In genomic region chr10:83337159-83337951, GRCm38 (mm10) we compare ENCODE assay signal across 8 mouse cellular contexts. TPM values are rescaled to one million over a fixed set of nuclear protein-coding genes. Genes with fewer than 3 reads are reported as not detected.
DNase-seq lines count a peak whose midpoint lies in the region; ATAC-seq and TF ChIP-seq lines count a peak whose summit lies in the region.

Gene Slc41a2, minus strand, starts transcription at chr10:83337882.

- peak within 1 kb of the TSS; percentile 57 for H3K4me3 ChIP-seq in forebrain, embryonic 11.5 days (ENCODE audit: low read depth, low read length)
- H3K4me3 ChIP-seq in heart, embryonic 14.5 days (ENCODE audit: control insufficient read depth in 1 of 2, insufficient read depth in 1 of 2, low read depth in 1 of 2, low read length in 2 of 2), result peak within 1 kb of the TSS; percentile 57 to 58
- H3K4me3 ChIP-seq in kidney, postnatal 0 days (replicated peaks; ENCODE audit: low read depth, low read length), result peak within 1 kb of the TSS; percentile 57
- H3K4me3 ChIP-seq in liver, embryonic 14.5 days (ENCODE audit: insufficient read depth in 1 of 2, low read depth in 2 of 2, low read length in 2 of 2), result peak within 1 kb of the TSS; percentile 20 to 40
- peak within 1 kb of the TSS; percentile 55 for H3K4me3 ChIP-seq in stomach, embryonic 14.5 days (ENCODE audit: low read depth, low read length)

- peaks cover 4% of the 10 kb centered on the region for H3K4me1 ChIP-seq in forebrain, embryonic 11.5 days (replicated peaks; ENCODE audit: control insufficient read depth, insufficient read depth, low read length)
- no peaks in the 10 kb centered on the region for H3K4me1 ChIP-seq in heart, embryonic 14.5 days (ENCODE audit: control insufficient read depth in 2 of 2, insufficient read depth in 2 of 2, low read length in 2 of 2)
- H3K4me1 ChIP-seq in kidney, postnatal 0 days (replicated peaks; ENCODE audit: insufficient read depth, low read length), result peaks cover 7% of the 10 kb centered on the region; the same call in 1 of the 2 replicates
- no peaks in the 10 kb centered on the region for H3K4me1 ChIP-seq in liver, embryonic 14.5 days (replicated peaks; ENCODE audit: control insufficient read depth in 2 of 2, insufficient read depth in 2 of 2, low read length in 1 of 2)
- no peaks in the 10 kb centered on the region for H3K4me1 ChIP-seq in stomach, embryonic 14.5 days (ENCODE audit: control insufficient read depth, insufficient read depth, low read length)

- ATAC-seq in CD4-positive, CD25-positive, alpha-beta regulatory T cell, adult 4 months, result peak; percentile 46
- peak; percentile 80 for ATAC-seq in forebrain, embryonic 11.5 days (replicated peaks; ENCODE audit: low FRiP score)
- no peak; the same call in 1 of the 2 replicates for ATAC-seq in heart, embryonic 14.5 days (ENCODE audit: insufficient number of reproducible peaks, insufficient read depth, low FRiP score, low read depth)
- ATAC-seq in kidney, postnatal 0 days (replicated peaks; ENCODE audit: low FRiP score, low read depth), result peak; percentile 59
- no peak for ATAC-seq in liver, embryonic 14.5 days (ENCODE audit: insufficient read depth)
- peak; percentile 82 for ATAC-seq in stomach, embryonic 14.5 days (ENCODE audit: insufficient number of reproducible peaks, insufficient read depth, low FRiP score, low read depth)

- peak; percentile 40 for TF ChIP-seq POLR2A in brain, embryonic 14.5 days (IDR thresholded peaks at IDR 0.05; ENCODE audit: borderline replicate concordance, extremely low read depth, insufficient read depth, insufficient read length, poor library complexity, severe bottlenecking)

- no peak for TF ChIP-seq CTCF in brain, embryonic 14.5 days (IDR thresholded peaks at IDR 0.05; ENCODE audit: borderline replicate concordance, extremely low read depth, insufficient read depth, insufficient read length)
- TF ChIP-seq CTCF in kidney, postnatal 0 days (IDR thresholded peaks at IDR 0.05; ENCODE audit: low read depth), result no peak
- no peak for TF ChIP-seq CTCF in liver, embryonic 14.5 days (IDR thresholded peaks at IDR 0.05; ENCODE audit: low read depth)

- under 1% methylated on average over 85 of the region's 102 CpGs for WGBS in forebrain, embryonic 11.5 days
- under 1% methylated on average over 87 of the region's 102 CpGs for WGBS in heart, embryonic 14.5 days
- 1% methylated on average over 66 of the region's 102 CpGs for WGBS in kidney, postnatal 0 days
- WGBS in liver, embryonic 14.5 days (ENCODE audit: insufficient replicate concordance), result 1% methylated on average over 79 of the region's 102 CpGs
- WGBS in stomach, embryonic 14.5 days, result under 1% methylated on average over 74 of the region's 102 CpGs

- H3K27me3 ChIP-seq in forebrain, embryonic 11.5 days (ENCODE audit: control insufficient read depth, insufficient read depth, low read length), result peaks cover 30% of the 10 kb centered on the region
- peaks cover 50% of the 10 kb centered on the region for H3K27me3 ChIP-seq in heart, embryonic 14.5 days (ENCODE audit: control insufficient read depth, insufficient read depth, low read length)
- H3K27me3 ChIP-seq in kidney, postnatal 0 days (ENCODE audit: insufficient read depth, low read length), result peaks cover 27% of the 10 kb centered on the region
- peaks cover 36% of the 10 kb centered on the region for H3K27me3 ChIP-seq in liver, embryonic 14.5 days (ENCODE audit: control insufficient read depth, insufficient read depth, low read length)
- H3K27me3 ChIP-seq in stomach, embryonic 14.5 days (ENCODE audit: control insufficient read depth, insufficient read depth, low read length), result peaks cover 20% of the 10 kb centered on the region

- peak; percentile 73 for DNase-seq in brain, embryonic 14.5 days (ENCODE audit: low read depth)
- peak; percentile 84 for DNase-seq in forebrain, embryonic 11.5 days (ENCODE audit: low spot score)
- peak; percentile 42 for DNase-seq in kidney, postnatal 0 days (ENCODE audit: low spot score)
- no peak for DNase-seq in liver, embryonic 14.5 days (ENCODE audit: low read depth in 3 of 3, low spot score in 3 of 3)
- DNase-seq in natural killer cell, adult 2 months (ENCODE audit: low spot score in 2 of 2), result peak; percentile 55

- TF ChIP-seq EP300 in liver, embryonic 14.5 days (IDR thresholded peaks at IDR 0.05; ENCODE audit: low read depth), result no peak

- H3K9ac ChIP-seq in forebrain, embryonic 11.5 days (ENCODE audit: low read length), result peak within 1 kb of the TSS; percentile 63
- peak within 1 kb of the TSS; percentile 68 for H3K9ac ChIP-seq in heart, embryonic 14.5 days (ENCODE audit: low read length)
- peak within 1 kb of the TSS; percentile 49 for H3K9ac ChIP-seq in kidney, postnatal 0 days (ENCODE audit: low read depth, low read length)
- no peak within 1 kb of the TSS for H3K9ac ChIP-seq in liver, embryonic 14.5 days (replicated peaks)
- H3K9ac ChIP-seq in stomach, embryonic 14.5 days (replicated peaks; ENCODE audit: low read depth, low read length), result peak within 1 kb of the TSS; percentile 36

- no peak within 1 kb of the TSS for H3K27ac ChIP-seq in forebrain, embryonic 11.5 days (ENCODE audit: low read depth, low read length)
- no peak within 1 kb of the TSS for H3K27ac ChIP-seq in heart, embryonic 14.5 days (replicated peaks in 1 of 2; ENCODE audit: control insufficient read depth in 1 of 2, insufficient read depth in 1 of 2, low read depth in 2 of 2, low read length in 2 of 2)
- no peak within 1 kb of the TSS for H3K27ac ChIP-seq in kidney, postnatal 0 days
- H3K27ac ChIP-seq in liver, embryonic 14.5 days, result no peak within 1 kb of the TSS
- no peak within 1 kb of the TSS for H3K27ac ChIP-seq in stomach, embryonic 14.5 days (ENCODE audit: low read length)

- no peaks in the 10 kb centered on the region for H3K36me3 ChIP-seq in forebrain, embryonic 11.5 days (ENCODE audit: control insufficient read depth, insufficient read depth, low read length)
- H3K36me3 ChIP-seq in heart, embryonic 14.5 days (ENCODE audit: control insufficient read depth, insufficient read depth, low read length), result no peaks in the 10 kb centered on the region
- H3K36me3 ChIP-seq in kidney, postnatal 0 days (ENCODE audit: insufficient read depth, low read length), result no peaks in the 10 kb centered on the region
- no peaks in the 10 kb centered on the region for H3K36me3 ChIP-seq in liver, embryonic 14.5 days (replicated peaks; ENCODE audit: control insufficient read depth, insufficient read depth, low read depth)
- H3K36me3 ChIP-seq in stomach, embryonic 14.5 days (ENCODE audit: control insufficient read depth, insufficient read depth, low read length), result no peaks in the 10 kb centered on the region

- H3K4me2 ChIP-seq in forebrain, embryonic 11.5 days (ENCODE audit: low read depth, low read length, severe bottlenecking), result peak within 1 kb of the TSS; percentile 93
- H3K4me2 ChIP-seq in heart, embryonic 14.5 days (ENCODE audit: low read length), result peak within 1 kb of the TSS; percentile 69
- H3K4me2 ChIP-seq in kidney, postnatal 0 days (ENCODE audit: low read length), result peak within 1 kb of the TSS; percentile 98
- peak within 1 kb of the TSS; percentile 58 for H3K4me2 ChIP-seq in liver, embryonic 14.5 days (ENCODE audit: low read depth)
- peak within 1 kb of the TSS; percentile 97 for H3K4me2 ChIP-seq in stomach, embryonic 14.5 days (replicated peaks; ENCODE audit: low read depth, low read length)

- H3K9me3 ChIP-seq in forebrain, embryonic 11.5 days (ENCODE audit: control insufficient read depth, low read length), result no peaks in the 10 kb centered on the region
- no peaks in the 10 kb centered on the region for H3K9me3 ChIP-seq in heart, embryonic 14.5 days (ENCODE audit: control insufficient read depth, low read length)
- no peaks in the 10 kb centered on the region for H3K9me3 ChIP-seq in kidney, postnatal 0 days (replicated peaks; ENCODE audit: low read length)
- H3K9me3 ChIP-seq in liver, embryonic 14.5 days (ENCODE audit: control insufficient read depth, low read length), result no peaks in the 10 kb centered on the region
- no peaks in the 10 kb centered on the region for H3K9me3 ChIP-seq in stomach, embryonic 14.5 days (ENCODE audit: control insufficient read depth, low read depth, low read length)

RNA-seq across cellular contexts. Expression of gene Slc41a2, which starts in this region (rescaled TPM):
- polyA plus RNA-seq in CD4-positive, CD25-positive, alpha-beta regulatory T cell, adult 4 months (2017; shearing (Covaris generic)), result 1 to 10 TPM in 1 of 2 experiments, not detected in 1; 2.0 TPM
- 5.1 and 7.4 TPM in 2 replicates for polyA plus RNA-seq in brain, embryonic 14.5 days (2012; rRNA removed)
- 0.56 and 1.2 TPM in 2 replicates for polyA plus RNA-seq in forebrain, embryonic 11.5 days (2014; fragmentation: Nextera tagmentation; extraction: Ambion mirVana)
- polyA plus RNA-seq in heart, embryonic 14.5 days (2014; fragmentation: Nextera tagmentation; extraction: Ambion mirVana), result 0.72 and 0.93 TPM in 2 replicates
- 0.78 and 0.87 TPM in 2 replicates for polyA plus RNA-seq in kidney, postnatal 0 days (2015; fragmentation: Nextera tagmentation; extraction: Ambion mirVana)
- 0.03 and 0.06 TPM in 2 replicates for polyA plus RNA-seq in liver, embryonic 14.5 days (2012; rRNA removed)
- polyA plus RNA-seq in liver, embryonic 14.5 days (2014; fragmentation: Nextera tagmentation; extraction: Ambion mirVana), result 0.04 and 0.14 TPM in 2 replicates
- 0.76 and 1.2 TPM in 2 replicates for polyA plus RNA-seq in stomach, embryonic 14.5 days (2014; fragmentation: Nextera tagmentation; extraction: Ambion mirVana)

Comparison
In these comparisons a context has a peak if more than half of its experiments do, and no peak if none do; other contexts are left out.
1. Peak in DNase-seq, ATAC-seq, H3K4me3 ChIP-seq, H3K9ac ChIP-seq and H3K4me2 ChIP-seq in kidney, postnatal 0 days; RNA of the gene not detected or under 1 TPM.
2. ATAC-seq: peak in CD4-positive, CD25-positive, alpha-beta regulatory T cell, adult 4 months (single experiment), forebrain, embryonic 11.5 days (single experiment) and stomach, embryonic 14.5 days (single experiment); none in heart, embryonic 14.5 days (single experiment) and liver, embryonic 14.5 days (single experiment).
3. DNase-seq: peak in brain, embryonic 14.5 days (single experiment), forebrain, embryonic 11.5 days (single experiment) and natural killer cell, adult 2 months (2 of 2); none in liver, embryonic 14.5 days (0 of 3).
4. Peak in every context shown above with its lines, with median percentiles within 50 percentile points of each other: H3K4me2 ChIP-seq and H3K4me3 ChIP-seq.